Mouse (Mus musculus): Measurements from ENCODE around the gene Lemd1. TPM values are rescaled to one million over a fixed set of nuclear protein-coding genes. Genes with fewer than 3 reads are reported as not detected.

Lemd1 gene
- total RNA-seq, 2 experiments from 2014 or later, result not detected

DNA sequence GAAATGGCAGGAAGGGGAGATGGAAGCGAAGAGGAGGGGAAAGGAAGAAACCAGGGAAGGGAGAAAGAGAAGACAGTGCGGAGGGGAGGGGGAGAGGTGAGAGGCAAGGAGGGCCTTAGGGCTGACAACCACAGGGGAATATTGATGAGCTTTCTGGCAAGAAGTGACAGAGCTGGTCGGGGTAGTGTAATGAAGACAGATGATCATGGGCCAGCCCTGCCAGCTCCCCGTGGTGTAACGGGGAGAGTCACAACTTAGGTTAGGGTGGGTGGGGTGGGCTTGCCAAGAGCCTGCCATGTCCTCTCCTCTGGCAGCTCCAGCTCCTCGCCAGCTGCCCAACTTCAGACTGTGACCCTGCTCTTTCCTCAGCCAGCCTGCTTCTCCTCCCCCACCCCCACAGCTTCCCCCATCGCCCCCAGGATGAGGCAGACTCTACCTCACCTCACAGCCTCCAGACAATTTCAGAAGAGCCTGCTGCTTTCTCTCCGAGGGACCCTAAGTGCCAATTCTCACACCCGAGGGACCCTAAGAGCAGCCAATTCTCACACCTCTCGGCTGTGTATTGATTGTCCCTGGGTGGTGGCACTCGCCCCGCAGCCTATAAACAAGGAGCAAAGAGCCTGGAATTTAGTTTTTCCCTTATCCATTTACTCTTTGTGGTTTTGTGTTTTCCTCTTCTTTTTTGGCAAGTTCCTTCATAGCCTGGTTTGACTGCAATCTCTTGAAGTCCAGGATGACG lies 26.3 kb upstream of the Lemd1 start:
- no peak for DNase-seq

DNA sequence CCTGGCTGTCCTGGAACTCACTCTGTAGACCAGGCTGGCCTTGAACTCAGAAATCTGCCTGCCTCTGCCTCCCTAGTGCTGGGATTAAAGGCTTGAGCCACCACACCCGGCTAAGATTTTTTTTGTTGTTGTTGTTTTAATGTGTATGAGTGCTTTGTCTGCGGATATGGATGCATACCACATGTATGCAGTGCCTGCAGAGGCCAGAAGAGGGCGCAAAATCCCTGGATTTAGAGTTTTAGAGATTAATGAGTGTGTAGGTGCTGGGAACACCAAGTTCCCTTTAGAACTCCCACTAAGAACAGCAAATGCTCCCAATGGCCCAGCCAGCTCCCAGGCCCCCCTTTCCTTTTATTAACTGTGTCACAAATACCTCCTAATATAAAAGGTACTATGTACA lies 25.4 kb upstream of the Lemd1 start:
- no peak for DNase-seq

DNA sequence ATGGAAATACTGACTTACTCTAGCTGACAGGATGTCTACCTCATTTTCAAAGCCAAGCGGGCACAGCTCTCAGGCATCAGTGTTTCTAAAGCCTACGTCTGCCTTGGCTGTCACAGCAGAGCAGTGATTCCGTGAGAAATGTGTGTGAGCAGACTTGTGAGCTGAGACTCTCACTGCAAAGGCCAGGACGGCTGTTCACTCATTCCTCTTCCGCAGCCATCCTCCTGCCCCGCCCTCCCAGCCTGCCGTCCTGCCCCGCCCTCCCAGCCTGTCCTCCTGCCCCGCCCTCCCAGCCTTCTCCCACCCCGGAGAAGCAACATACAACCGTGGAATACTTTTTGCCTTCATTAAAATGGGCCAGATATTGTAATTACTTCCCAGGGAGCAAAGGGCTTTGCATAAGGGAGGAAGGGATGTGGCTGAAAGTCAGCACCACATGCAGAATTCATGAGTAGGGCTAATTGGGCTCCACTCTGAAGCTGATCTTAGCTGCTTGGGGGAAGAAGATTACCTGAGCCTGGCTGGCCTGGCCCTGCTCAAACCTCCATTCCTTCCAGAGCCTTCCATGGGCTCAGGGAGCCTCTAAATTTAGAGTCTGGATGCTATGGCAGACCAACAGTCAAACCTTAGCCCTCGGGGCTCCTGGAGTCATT lies 23.0 kb upstream of the Lemd1 start:
- no peak for DNase-seq

DNA sequence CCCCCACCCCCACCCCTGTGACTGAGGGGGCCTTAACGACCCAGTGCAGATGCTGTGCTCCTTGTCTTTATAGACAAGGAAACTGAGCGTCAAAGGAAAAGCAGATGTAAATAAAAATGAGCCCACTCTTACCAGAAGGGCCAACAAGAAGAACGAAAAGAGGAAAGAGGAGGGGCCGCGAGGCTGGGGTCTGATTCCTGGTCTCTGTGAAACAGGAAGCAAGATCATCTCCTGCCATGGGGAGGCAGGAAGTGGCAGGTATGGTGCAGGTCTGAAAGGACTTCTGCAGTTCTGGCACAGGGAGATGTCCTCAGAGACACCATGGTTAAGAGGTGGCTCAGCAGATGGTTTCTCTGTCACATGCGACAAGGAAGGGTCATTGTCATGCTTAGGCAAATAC lies 20.5 kb upstream of the Lemd1 start:
- DNase-seq, result no peak

DNA sequence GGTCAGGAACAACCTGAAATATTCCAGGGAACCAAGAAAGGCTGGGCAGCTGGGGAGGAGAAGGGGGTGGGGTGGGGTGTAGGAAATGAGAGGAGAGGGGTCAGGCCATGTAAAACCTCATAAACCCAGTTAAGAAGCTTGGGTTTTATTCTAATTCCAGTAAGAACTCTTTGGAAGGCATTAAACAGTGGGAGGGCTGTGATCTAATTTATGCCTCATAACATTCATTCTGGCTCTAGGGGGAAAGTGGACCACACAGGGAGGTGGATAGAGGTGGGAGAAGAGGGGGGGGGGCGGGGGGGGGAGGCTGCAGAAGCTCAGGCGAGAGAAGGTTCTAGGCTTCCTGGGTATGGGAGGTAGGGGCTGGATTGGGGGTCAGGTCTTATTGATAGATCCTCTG lies 19.6 kb upstream of the Lemd1 start:
- DNase-seq, result no peak

DNA sequence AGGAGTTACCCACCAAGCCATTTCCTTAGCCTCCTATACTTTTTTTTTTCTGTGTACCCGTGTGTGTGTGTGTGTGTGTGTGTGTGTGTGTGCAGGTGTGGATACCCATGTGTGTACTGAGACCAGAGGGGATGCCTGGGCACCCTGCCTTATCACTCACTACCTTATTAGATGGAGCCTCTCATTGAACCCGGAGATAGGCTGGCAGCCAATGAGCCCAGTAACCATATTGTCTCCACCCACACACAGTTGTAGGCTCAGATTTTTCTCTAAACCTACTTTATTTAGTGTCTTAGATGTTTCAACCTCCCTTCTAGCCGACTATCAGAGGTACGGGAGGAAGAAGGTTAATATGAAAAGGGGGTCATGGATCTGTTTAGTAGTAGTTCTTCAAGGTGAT lies 4.9 kb upstream of the Lemd1 start:
- DNase-seq, result no peak

DNA sequence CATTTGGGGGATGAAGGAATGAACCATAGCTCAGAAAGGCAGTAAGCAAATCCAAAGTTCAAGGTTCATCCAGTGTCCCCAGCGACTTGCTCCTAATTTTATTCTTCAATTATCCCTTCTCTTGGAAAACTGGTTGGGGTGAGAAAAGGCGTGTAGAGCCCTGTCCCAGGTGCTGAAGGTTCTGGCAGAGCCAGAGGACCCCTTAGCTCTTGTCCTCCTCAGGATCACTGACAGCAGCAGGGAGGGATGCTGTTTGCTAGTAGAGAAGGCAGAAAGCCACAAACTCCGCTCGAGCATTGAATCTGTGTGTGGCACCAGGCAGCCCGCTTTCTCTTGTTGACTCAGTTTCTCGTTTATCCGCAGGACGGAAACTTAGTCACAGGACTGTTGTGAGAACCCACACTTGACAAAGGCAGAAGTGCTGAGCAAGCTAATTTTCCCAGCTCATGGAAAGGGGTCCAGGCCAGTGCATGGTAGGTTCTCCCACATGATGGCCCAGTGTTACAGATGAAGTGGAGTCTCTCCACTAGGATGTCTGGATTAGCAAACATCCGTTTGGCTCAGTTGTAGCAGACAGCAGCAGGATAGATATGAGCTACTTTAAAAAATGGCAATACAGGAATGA lies 2.7 kb upstream of the Lemd1 start:
- no peak for DNase-seq

DNA sequence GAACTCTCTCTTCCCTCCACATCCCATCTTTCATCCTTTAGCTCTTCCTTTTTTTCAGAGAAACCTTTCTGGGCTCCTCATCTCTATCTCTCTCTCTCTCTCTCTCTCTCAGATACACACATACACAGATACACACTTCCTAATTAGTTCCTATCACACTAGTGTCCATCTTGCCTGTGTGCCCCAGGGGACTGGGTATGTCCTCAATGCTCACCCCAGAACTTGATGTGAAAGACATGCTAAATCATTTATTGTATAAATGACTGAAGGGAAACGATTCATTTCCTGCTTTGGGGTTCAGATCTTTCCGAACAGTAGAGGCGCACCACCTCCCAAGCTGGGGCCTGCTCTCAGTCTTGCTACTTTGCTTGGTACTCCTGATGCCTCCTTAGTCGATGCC lies 2.0 kb upstream of the Lemd1 start:
- no peak for DNase-seq

DNA sequence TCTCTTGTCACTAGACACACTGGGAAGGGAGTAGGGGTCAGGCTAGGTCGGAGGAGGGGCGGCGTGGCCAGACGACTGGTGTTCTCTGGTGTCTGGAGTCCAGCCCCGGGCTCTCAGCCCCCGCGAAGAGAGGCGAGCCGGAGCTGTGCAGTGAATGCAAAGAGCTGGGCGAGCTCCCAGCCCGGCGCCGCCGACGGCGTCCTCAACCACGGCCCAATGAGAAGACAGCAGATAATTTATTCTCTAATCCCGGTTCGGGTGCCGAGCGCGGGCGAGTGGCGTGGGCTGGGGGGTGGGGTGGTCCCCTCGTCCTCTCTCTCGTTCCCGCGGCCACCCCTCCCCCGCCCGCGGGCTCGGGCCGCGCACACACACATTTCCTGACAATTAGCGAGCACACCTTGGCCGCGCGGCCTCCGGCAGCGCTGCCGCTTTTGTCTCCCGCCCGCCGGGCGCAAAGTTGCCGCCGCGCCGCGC lies 1.2 kb upstream of the Lemd1 start:
- DNase-seq, result no peak

DNA sequence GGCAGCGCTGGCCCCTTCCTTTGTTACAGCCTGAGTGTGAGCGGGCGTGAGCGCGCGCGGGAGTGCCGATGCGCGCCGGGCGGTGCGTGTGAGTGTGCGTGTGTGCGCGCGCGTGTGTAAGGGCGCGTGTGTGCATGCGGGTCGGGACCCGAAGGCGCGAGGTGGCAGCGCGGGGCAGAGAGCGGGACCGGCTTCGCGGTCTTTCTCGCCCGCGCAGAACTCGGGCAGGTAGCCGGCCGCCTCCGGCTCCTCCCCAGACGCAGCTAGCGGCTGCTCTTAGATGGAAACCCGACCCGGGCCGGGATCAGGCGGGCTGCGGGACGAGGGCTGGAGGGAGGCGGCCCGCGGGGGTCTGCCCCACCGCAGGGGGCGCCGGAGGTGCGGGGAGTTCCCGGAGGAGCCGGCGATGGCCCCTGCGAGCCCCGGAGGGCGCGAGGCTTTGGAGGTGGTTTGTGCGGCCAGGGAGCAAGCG lies 574 bp upstream of the Lemd1 start:
- DNase-seq, result no peak

DNA sequence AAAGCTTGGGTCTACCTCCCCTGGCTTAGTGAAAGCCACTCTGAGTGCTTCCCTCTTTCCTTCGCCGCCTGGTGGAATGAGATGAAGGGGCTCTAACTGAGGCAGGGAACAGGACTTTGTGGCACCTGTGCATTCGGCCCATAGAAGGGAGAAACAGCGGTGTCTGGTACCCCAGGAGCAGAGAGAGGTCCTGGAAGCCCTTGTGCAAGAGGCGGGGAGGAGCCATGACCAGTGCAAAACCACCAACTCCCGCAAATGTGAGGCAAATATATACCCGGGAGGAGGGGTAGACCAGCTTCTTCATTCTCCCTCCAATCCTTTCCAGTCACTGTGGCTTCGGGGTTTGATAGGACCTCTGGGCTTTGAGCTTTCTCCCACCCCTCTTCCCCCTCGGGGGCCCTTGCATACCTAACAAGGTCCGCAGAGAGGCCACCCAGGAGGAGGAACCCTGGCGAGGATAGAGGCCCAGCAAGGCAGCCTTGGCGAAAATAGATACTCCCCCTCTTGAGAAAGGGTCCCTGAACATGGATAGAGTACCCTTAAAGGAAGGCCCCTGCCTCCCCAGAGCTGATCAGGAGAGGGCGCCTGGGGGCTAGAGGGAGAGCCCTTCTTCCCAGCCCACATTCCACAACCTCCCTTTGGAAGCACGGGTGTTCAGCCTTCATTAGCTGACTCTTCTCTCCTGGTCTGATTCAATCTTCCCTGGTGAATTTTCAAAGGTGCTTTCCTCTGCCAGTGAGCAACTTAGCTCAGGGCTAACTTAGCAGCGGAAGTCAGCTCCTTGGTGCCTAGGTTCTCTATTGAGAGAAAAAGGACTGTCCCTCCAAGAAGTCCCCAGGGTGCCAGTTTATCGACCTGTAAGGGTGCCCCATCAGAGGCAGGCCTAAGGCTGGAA lies 802 bp downstream of the Lemd1 start:
- DNase-seq, result no peak

DNA sequence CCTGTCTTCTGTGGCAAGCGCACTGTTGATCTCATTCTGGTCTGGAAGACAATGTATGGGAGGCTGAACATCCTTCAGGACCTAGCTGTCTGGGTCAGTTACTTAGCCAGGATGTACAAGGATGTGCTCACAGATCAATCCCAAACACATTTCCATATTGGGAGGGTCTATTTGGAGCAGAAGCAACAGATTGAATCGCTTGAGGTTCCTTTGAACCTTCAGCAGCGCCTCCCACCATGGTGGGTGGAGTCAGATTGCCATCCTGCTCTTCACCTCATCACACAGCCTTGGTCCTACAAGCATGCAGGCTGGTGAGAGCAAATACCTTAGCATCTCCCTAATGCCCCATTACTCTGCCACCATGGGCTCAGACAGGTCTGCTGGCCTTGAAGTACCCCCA lies 2.6 kb downstream of the Lemd1 start:
- no peak for DNase-seq

DNA sequence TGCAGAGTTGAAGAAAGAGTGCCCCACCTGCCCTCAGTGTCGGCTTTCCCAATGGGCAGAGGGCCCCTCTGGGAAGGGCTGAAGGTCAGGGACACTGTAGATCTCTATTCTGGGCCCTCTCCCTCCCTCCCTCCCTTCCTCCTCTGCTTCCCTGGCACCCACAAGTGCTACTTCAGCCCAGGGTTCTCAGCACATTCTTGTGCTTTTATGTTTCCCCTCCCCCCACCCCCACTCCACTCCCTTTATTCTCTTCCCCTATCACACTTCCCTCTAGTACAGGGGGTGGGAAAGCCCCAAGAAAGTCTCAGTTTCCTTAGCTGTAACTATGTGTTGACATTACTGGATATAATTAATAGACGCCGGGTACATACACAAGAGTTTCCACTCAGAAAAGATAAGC lies 3.4 kb downstream of the Lemd1 start:
- DNase-seq, result no peak

DNA sequence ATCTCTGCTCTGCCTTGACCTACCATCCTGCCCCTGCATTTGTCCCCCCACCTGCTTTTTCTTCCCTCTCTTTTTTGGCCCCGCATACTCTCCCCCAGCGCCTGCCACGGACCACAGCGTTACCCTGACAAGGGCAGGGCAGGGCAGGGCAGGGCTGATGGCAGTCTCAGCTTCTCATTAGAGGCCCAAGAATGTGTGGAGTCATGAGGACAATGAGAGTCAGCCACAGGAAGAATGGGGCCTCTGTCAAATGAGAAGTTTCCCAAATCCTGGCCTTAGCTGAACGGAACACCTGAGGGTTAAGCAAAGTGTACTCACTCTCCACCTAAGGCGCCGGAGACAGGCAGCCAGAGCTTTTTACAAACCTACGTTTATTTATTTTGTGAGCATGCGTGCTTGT lies 3.9 kb downstream of the Lemd1 start:
- no peak for DNase-seq

DNA sequence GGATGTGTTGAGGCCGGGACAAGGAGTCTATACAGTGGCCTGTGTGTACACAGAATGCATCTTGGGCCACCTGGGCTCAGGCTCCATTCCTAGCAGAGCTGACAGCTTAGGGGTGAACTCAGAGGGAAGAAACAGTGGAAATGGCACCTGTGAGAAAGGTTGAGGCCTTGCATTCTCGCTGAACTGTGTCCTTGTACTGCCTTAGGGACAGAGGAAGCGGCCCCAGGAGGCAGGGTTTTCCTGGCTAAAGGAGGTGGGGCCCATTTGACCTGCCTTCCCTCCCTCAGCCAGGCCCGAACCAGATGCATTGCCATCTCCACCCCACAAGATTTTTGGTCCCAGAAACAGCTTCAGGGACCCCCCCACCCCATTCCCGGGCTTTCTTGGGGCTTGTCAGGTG lies 4.5 kb downstream of the Lemd1 start:
- DNase-seq, result no peak

DNA sequence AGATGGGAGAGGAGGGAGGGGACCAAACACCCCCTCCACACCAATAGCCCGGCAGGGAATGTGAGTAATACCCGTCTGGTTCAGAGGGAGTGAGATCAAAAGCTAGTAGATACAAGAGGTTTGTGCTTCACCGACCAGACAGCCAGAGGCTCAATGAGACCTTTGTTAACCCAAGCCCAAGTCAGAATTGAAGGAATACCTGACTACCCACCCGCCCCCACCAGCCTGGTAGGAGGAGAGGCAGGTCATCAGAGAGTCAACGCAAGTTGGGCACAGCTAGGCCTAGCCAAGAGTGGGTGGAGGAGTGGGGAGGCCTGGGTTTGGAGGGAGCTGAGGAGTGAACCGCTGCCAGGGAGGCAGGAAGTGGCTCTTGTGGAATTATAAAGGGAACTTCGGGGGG lies 5.1 kb downstream of the Lemd1 start:
- no peak for DNase-seq

DNA sequence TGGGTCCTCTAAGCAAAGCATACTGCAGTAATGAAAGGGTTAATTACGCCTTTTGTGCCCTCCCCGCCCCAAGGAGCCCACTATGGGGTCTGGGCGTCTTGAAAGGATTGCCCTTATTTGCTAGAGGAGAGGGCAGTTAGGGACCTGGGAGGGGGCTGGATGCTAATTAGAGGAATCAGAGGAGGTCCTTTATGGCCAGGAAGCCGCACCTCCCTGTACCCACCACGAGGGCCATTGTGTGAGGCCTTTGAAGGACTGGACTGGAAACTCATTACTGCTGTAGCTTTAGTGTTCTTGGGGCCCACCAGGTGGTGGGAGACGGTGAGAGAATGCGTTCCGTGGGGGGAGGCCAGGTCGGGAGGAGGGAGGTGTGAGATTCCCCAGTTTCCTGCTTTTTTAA lies 6.4 kb downstream of the Lemd1 start:
- DNase-seq, result no peak

DNA sequence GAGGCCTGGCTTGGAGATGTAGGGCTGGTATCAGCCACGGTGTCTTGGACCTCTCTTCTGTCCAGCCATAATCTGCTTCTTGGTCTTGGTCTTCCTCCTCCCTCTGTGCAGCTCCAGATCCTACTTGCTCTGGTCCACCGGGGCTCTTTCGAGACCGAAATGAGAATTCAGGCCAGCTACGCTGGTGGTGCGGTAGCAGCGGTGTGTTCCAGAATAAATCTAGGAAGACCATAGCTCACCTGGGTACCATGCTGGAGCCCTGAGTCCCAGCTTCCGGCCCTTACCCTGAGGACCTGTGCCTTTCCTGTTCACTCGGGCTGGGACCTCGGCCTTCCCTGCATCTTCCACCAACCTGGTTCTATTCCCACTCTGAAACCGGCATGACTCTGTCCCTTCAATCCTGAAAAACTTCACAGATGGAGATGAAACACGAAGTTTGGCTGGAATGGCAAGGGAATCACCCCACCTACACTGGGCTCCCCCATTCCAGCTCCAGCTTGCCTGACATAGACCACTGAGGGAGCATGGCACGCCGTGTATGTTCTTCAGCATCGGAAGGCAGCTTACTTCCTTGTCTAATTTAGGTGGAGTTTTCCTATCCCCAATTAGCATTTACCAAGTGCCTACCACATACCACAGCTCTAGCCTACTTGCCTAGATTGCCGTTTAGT lies 7.3 kb downstream of the Lemd1 start:
- no peak for DNase-seq

DNA sequence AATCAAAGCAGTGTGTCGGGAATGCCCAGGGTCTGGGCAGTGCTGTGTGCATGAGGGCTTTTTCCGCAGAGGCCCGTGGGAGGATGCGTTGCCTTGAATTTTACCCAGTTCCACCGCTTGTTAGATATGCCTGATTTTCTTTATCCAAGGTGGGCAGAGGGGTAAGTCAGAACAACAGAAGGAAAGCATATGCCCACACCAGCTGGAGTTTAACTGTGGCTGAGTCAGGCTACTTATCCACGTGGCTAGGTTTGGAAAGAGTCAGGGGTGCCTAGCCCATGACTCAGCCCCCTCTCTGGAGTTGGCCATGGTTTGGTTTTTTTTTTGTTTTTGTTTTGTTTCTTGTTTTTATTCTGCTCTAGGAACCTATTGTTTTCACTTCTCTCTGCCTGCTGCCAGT lies 8.0 kb downstream of the Lemd1 start:
- no peak for DNase-seq

DNA sequence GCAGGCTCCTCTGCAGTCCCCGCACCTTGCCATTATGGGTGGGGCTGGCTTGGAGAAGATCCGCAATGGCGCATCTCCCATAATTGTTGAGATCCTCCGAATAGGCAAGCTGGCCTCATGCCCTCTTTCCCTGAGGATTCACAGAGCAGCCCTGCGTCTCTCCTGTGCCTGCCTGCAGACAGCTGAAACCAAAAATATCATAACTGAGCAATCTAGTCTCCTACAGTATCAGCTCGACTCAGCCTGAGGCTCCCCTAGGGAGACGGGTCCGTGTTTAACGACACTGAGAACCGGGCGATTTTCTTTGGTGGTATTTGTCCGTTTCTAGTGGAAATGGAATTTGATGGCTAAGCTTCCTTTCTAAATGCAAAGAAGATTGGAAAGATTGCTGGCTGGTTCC lies 8.7 kb downstream of the Lemd1 start:
- DNase-seq, result no peak

DNA sequence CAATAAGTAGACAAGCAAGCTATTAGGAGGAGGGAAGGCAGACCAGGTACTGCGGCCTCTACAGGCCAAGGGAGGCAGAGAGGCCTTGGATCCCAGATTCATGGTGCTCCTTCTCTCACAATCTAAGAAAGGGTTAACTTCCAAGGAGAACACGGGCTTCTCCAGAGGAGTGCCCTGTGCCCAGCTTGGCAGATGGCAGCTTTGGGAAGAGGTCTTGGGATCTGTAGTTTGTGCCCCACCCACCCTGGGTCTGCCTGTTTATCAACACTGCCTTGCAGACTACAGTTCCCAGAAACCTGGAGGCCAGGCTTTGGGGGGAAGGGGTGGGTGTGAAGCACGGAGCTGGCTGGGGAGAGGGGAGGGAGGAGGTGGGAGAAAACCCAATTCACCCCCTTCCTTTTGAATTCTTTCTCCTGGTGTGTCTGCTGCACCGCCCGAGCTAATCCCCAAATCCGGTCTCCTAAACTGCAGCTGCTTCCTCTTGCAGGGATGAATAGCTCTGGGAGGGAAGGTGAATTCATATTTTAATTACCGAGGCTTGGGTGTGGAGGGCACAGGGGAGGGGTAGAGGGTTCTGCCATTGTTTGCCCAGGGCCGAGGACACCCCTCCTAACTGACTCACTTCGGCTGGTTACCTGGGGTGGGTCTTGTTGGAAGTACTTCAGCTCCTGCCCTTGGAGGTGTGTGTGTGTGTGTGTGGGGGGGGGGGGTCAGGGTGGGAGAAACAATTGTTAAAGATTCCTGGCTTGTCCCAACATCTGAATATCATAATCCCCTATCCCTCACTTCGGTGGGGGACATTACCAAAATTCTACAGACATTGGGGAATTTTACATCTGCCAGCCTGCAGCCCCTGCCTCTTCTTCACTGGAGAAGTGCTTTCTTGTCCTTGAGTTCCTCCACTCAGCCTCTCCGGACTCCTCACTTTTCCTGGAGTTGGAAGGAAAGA lies 9.6 kb downstream of the Lemd1 start:
- no peak for DNase-seq

All from gastrocnemius, postnatal 25 days (tissue).